Mouse (Mus musculus) C2C12 (cell line): Measurements from ENCODE around the gene Fcnb. TPM values are rescaled to one million over a fixed set of nuclear protein-coding genes. Genes with fewer than 3 reads are reported as not detected.

Experiments used
- H3K27me3 ChIP-seq: one replicate; pipeline ENCODE4 v1.6.1; 2011; ENCODE audit not compliant: control insufficient read depth, insufficient read depth, insufficient read length
- H3K36me3 ChIP-seq: one replicate; pipeline ENCODE4 v1.6.1; 2011; ENCODE audit not compliant: control insufficient read depth, insufficient read depth
- H3K4me3 ChIP-seq: one replicate; pipeline ENCODE4 v1.5.1; 2011; ENCODE audit warnings: mild to moderate bottlenecking, control low read depth; ENCODE audit not compliant: poor library complexity, insufficient read depth, severe bottlenecking
- H3K79me2 ChIP-seq: one replicate; pipeline ENCODE4 v1.6.1; 2011; ENCODE audit not compliant: control insufficient read depth, insufficient read depth
- H3K79me3 ChIP-seq: one replicate; pipeline ENCODE4 v1.6.1; 2011; ENCODE audit warnings: low read depth, control low read depth
- H3ac ChIP-seq: one replicate; pipeline ENCODE3; 2011; ENCODE audit warnings: low read depth; ENCODE audit not compliant: control insufficient read depth, insufficient read length
- CEBPB ChIP-seq: IDR thresholded peaks from one replicate; pipeline ENCODE4 v1.6.1; 2011; ENCODE audit warnings: low read depth, mild to moderate bottlenecking, control low read depth, moderate library complexity
- CTCF ChIP-seq: IDR thresholded peaks from one replicate; pipeline ENCODE4 v1.5.1; 2011; ENCODE audit not compliant: control insufficient read depth, insufficient read depth, insufficient read length
- FOSL1 ChIP-seq: IDR thresholded peaks from one replicate; pipeline ENCODE4 v1.8.0; 2011; ENCODE audit warnings: mild to moderate bottlenecking, low read length; ENCODE audit not compliant: poor library complexity, insufficient read depth, severe bottlenecking
- MAX ChIP-seq: IDR thresholded peaks from one replicate; pipeline ENCODE4 v1.6.1; 2011; ENCODE audit warnings: mild to moderate bottlenecking, control low read depth
- MYOD1 ChIP-seq: IDR thresholded peaks from one replicate; pipeline ENCODE4 v1.6.1; 2011; ENCODE audit warnings: low read depth; ENCODE audit not compliant: control insufficient read depth, insufficient read length
- MYOG ChIP-seq: IDR thresholded peaks from one replicate; pipeline ENCODE4 v1.6.1; 2011; ENCODE audit not compliant: control insufficient read depth, insufficient read length; ENCODE audit errors: extremely low read depth
- USF1 ChIP-seq: IDR thresholded peaks from one replicate; pipeline ENCODE4 v1.6.1; 2011; ENCODE audit warnings: low read depth, mild to moderate bottlenecking, control low read depth, moderate library complexity
- polyA plus RNA-seq: library from polyadenylated mRNA; unstranded; fragments of >200 nt; fragmentation: generic; extraction: Trizol; gene quantifications from one replicate; pipeline ENCODE4 v1.2.1, GENCODE M21; 2012; ENCODE audit warnings: missing spikeins

Gene Fcnb
- polyA plus RNA-seq, 1 experiment, result not detected

DNA sequence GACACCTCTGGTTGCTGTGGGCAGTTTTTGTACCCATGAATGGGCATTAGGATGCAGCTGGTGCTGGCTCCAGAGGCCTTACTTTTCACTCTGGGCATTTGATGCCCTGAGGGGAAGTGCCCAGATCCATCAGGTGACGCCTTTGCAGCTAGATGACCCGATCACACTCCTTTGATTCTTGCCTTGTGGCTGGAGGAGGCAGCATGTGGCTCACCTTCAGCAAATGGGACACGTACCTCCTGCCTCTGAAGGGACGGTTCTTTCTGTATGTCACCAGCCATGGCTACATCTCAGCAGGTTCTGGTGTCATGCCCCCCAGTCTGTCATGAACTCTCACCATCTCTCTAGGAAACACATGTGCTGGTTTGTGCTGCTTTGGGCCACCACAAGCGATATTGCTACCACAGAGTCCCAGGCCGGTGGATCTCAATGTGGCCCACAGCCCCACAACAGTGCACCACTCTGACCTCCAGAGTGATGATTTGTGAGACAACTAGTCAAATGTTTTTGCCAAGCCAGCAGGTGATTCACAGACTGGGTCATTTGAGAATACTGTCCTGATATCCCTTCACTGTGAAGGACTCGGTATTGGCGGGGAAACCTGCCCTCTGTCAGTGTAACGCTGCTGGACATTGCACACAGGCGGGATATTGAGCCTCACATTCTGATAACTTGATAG is 44.9 kb downstream of the Fcnb start:
- peaks cover 41% of the 10 kb centered on the region for H3K36me3 ChIP-seq
- no peak overlapping the region for H3K4me3 ChIP-seq
- H3K79me2 ChIP-seq, result no peaks in the 10 kb centered on the region
- H3K27me3 ChIP-seq, result no peaks in the 10 kb centered on the region
- H3ac ChIP-seq, result no peak overlapping the region
- H3K79me3 ChIP-seq, result no peaks in the 10 kb centered on the region
- TF ChIP-seq MAX, result no peak
- no peak for TF ChIP-seq CTCF
- TF ChIP-seq CEBPB, result no peak
- TF ChIP-seq MYOD1, result no peak
- no peak for TF ChIP-seq USF1
- TF ChIP-seq MYOG, result no peak
- TF ChIP-seq FOSL1, result no peak

DNA sequence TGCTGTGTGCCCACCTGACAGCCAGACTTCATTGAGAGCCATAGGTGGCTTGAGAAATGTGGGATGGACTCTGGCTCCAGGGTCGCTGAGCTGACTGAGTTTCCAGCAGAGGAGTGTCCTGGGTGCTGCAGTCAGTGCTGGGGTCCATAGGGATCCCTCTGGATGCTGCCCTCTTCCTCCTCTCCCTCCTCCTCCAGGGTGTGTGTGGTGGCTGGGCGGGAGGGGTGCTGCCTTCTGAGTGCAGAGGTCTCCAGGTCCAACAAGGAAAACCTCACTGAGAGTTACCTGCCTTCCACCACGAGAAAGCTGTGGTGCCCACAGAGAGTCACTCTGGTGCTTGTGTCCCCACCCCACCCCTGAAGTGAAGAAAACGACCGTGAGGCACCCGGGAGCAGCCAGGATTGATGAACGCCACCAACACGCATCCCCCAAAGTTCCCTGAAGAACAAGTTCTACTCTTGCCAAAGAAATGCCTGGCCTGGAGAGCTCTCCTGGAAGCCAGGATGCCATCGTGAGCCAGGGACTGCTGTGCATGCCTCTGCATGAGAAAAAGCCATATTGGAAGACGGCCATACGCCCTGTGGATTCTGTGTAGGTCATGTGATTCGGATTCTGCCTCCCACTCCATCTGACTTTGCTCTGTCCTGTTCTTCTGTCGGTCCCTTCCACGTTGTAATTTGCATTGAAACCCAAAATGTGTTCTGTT is 46.1 kb downstream of the Fcnb start:
- Histone ChIP-seq H3K27me3 (no peaks in the 10 kb centered on the region), H3K79me2 (no peaks in the 10 kb centered on the region), H3K4me3 (no peak overlapping the region), H3K79me3 (no peaks in the 10 kb centered on the region), H3K36me3 (peaks cover 54% of the 10 kb centered on the region), H3ac (no peak overlapping the region)
- no peak for TF ChIP-seq MAX
- TF ChIP-seq CEBPB, result no peak
- no peak for TF ChIP-seq MYOG
- TF ChIP-seq CTCF, result no peak
- no peak for TF ChIP-seq FOSL1
- no peak for TF ChIP-seq MYOD1
- no peak for TF ChIP-seq USF1

DNA sequence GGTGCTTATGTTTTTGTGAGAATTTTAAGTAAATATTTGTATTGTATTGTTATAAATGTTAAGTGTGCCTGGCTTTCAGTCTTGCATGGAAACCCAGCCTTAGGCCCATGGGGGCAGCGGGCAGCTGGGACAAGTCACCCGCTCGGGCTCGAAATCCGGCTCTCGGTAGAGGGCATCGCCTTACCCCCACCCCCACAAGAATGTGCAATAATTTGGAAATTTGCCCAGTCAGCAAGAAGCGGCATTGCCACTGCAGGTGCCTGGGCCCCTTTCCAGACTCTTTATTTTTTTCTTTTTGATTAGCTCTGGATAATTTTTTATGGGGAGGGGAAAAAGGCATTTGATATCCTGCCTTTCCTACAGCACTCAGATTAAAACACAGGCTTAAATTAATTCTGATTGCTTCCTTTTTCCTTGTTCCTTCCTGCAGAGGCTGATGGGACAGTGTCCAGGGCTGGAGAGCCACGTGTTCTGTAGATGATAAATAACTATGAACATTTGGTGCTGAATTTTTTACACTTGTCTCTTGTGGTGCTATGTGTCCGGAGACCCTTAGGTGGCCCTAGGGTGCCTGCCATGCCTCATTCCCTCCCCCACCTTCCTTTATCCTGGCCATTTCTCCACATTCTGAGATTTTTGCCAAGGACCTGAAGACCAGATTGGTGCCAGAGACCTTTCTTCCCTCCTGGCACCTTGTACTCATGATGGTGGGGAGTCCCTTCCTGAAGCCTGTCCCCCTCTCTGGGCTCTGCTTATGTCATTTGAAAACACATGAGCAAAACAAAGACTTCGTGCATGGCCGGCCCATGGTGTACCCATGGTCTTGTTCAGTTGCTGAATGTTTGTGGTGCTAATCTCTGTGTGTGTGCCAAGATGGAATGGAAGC is 46.9 kb downstream of the Fcnb start:
- Histone ChIP-seq H3K79me3 (no peaks in the 10 kb centered on the region), H3ac (no peak overlapping the region), H3K79me2 (no peaks in the 10 kb centered on the region), H3K36me3 (peaks cover 61% of the 10 kb centered on the region), H3K4me3 (no peak overlapping the region), H3K27me3 (no peaks in the 10 kb centered on the region)
- no peak for TF ChIP-seq FOSL1
- no peak for TF ChIP-seq USF1
- no peak for TF ChIP-seq MYOD1
- TF ChIP-seq CEBPB, result no peak
- TF ChIP-seq MYOG, result no peak
- no peak for TF ChIP-seq CTCF
- TF ChIP-seq MAX, result no peak

DNA sequence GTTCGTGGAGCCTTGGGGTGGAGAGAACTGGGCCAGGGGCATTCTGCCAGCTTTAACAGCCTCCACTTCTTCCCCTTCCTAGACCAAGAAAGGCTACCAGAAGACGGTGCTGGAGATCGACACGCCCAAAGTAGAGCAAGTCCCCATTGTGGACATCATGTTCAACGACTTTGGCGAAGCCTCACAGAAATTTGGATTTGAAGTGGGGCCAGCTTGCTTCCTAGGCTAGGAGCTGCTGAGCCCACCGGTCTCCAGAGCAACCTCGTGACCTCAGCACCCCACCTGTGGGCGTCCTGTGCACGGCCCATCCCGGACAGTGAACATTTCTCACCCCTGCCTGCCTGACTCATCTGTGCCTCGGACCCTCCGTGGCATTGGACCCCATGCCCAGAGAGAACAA is 47.9 kb downstream of the Fcnb start:
- H3K79me2 ChIP-seq, result no peaks in the 10 kb centered on the region
- H3K4me3 ChIP-seq, result no peak overlapping the region
- H3ac ChIP-seq, result no peak overlapping the region
- peaks cover 71% of the 10 kb centered on the region for H3K36me3 ChIP-seq
- H3K79me3 ChIP-seq, result no peaks in the 10 kb centered on the region
- no peak for TF ChIP-seq FOSL1
- no peak for TF ChIP-seq CEBPB
- TF ChIP-seq MAX, result no peak
- TF ChIP-seq USF1, result no peak
- TF ChIP-seq MYOG, result no peak
- no peak for TF ChIP-seq MYOD1
- TF ChIP-seq CTCF, result no peak
- no peaks in the 10 kb centered on the region for H3K27me3 ChIP-seq

DNA sequence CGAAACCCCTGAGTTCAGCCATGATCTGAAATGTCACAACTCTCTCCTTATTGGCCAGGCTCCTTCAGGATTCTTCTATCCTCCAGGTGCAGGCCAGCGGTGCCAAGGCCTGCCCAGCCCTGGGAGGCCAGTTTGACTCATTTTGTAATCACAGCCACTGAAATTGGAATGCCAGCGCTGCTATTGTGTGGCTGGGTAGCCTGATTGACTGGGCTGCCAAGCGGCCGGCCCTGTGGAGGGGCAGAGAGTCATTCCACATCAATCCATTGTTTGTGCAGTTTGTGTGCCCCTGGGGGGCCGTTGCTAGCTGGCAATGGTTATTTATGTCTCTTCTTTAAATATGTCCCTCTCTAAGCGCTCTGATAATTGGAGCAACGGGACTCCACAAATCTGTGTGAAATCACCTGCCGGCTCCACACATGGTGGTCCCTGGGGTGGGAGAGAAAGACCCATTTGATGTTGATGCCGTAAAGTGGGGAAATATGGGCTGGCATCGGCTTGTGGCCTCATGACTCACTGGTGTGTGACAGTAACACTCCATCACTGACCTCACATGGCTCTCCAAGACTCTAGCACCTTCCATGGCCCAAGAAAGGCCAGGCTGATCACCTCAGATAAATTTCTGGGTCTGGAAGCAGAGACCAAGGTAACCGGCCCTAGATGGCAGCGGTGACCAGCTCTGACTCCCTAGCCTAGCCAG is 50.5 kb downstream of the Fcnb start:
- TF ChIP-seq CTCF (no peak), FOSL1 (no peak), CEBPB (no peak), MYOD1 (no peak), USF1 (no peak), MYOG (no peak), MAX (no peak)
- Histone ChIP-seq H3K36me3 (peaks cover 96% of the 10 kb centered on the region), H3K79me3 (no peaks in the 10 kb centered on the region)

More for the DNA sequence above, 50.5 kb downstream of the Fcnb start:
- no peaks in the 10 kb centered on the region for H3K27me3 ChIP-seq
- H3K79me2 ChIP-seq, result no peaks in the 10 kb centered on the region
- no peak overlapping the region for H3K4me3 ChIP-seq
- no peak overlapping the region for H3ac ChIP-seq
